Mouse (Mus musculus) neural tube, postnatal 0 days (tissue): ENCODE results near the gene Gfi1. TPM values are rescaled to one million over a fixed set of nuclear protein-coding genes. Genes with fewer than 3 reads are reported as not detected.

Source experiments
- polyA plus RNA-seq: library from polyadenylated mRNA; unstranded; fragments of >200 nt; fragmentation: Nextera tagmentation; extraction: Ambion mirVana; gene quantifications from 2 replicates; pipeline ENCODE4 v1.2.1, GENCODE M21; 2015

Gfi1 gene
- not detected in 2 replicates for polyA plus RNA-seq

DNA sequence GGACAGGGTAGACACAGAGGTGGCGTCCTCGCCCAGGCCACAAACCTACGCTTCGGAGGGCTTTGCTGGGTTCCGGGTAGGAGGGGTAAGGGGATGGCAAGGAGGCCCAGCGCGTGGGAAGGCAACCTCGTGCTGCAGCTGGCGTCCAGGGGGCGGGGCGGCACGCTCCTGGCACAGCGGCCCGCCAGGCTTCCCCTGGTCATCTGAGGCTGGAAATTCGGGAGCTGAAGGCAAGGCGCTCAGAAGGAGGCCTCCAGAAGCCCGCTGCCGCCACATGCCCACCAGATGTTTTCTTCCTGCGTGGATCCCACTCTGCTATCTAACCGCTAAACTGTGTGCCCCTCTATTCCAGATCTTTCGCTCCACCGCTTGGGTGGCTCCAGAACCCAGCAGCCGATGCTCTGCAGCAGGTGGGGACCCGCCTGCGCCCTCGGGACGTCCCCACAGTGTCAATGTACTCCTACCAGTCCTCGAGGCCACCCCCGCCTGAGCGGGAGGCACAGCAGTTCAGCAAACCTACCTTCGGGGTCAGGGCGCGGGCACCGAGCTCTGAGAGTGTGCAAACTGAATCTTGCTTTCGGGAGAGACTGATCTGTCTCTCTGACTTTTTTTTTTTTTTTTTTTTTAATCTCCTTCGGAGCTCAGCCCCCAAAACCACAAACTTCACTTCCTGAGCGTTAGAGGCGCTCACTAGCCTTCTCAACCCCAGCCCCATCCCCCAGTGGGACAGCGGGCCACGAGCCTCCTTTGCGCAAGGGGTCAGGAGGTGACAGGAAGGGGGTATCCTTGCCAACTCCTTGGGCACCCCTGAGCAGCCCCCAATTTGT lies at the start of gene Gfi1:
TSS of gene Gfi1 (minus strand) at position 602 of the 827 bp plus-strand sequence.

Other genes with a start within 250 kb of the Gfi1 start
- gene Gm42669, start 218.4 kb downstream of the Gfi1 start, polyA plus RNA-seq = 0.43 and 0.48 TPM in 2 replicates
- 0.17 and 0.21 TPM in 2 replicates for gene 1700028K03Rik, start 191.3 kb downstream of the Gfi1 start, polyA plus RNA-seq
- 20.3 and 21.7 TPM in 2 replicates for gene Rpap2, start 128.7 kb downstream of the Gfi1 start, polyA plus RNA-seq
- 28.7 and 36.0 TPM in 2 replicates for gene Glmn, start 128.1 kb downstream of the Gfi1 start, polyA plus RNA-seq
- 0.26 and 0.27 TPM in 2 replicates for gene Ube2d2b, start 104.1 kb upstream of the Gfi1 start, polyA plus RNA-seq
- 71.5 and 74.7 TPM in 2 replicates for gene Evi5, start 149.1 kb upstream of the Gfi1 start, polyA plus RNA-seq
- gene Rpl5, start 174.5 kb upstream of the Gfi1 start, polyA plus RNA-seq = 43.6 and 50.1 TPM in 2 replicates